ENCODE assay signal across 11 mouse cellular contexts in the genomic region with DNA sequence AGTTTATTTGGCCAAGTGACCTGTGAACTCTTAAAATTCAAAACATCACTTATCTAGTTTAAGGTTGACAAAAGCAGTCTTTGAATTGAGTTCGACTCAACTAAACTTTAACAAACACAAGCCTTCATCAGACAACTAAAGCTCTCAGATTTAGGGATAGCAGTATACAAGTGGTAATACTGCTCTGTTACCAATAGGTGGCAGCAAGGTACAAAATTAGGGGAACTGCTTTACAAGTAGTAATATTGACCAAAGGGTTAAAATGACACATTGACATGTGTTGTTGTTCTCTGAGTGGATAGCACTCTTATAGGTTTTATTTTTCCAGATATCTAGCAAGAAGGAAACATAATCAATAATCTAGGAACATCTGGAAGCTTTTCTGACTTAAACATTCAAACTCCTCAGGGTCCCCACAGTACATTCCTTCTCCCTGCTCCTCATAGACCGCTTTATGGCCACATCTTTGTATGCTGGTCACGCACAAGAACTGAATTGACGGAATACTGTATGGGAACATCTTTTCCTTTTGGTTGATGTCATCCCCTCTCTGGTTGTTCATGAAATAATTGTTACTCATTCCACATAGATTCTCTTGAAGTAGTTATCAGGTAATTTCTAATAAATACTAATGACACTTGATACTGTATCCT. TPM values are rescaled to one million over a fixed set of nuclear protein-coding genes. Genes with fewer than 3 reads are reported as not detected.
DNase-seq lines count a peak whose midpoint lies in the region; ATAC-seq and TF ChIP-seq lines count a peak whose summit lies in the region.
"Had no signal": no experiment of that assay in that cellular context is flagged by ENCODE, and none has a peak within 500 bp of the region (broad histone marks: within the 10 kb centered on the region; RNA-seq: fewer than 3 reads in every experiment).

No protein-coding gene starts in this region.

- H3K9me3 ChIP-seq in E14TG2a.4 (ENCODE audit: low read length), result no peaks in the 10 kb centered on the region
- no peaks in the 10 kb centered on the region for H3K9me3 ChIP-seq in limb, embryonic 10.5 days (replicated peaks)
- no peaks in the 10 kb centered on the region for H3K9me3 ChIP-seq in kidney, embryonic 15.5 days (replicated peaks)
- H3K9me3 ChIP-seq: intestine, embryonic 15.5 days had no signal

- no peaks in the 10 kb centered on the region for H3K36me3 ChIP-seq in E14TG2a.4 (ENCODE audit: insufficient read depth, low read length)
- no peaks in the 10 kb centered on the region for H3K36me3 ChIP-seq in limb, embryonic 10.5 days
- no peaks in the 10 kb centered on the region for H3K36me3 ChIP-seq in kidney, embryonic 15.5 days
- H3K36me3 ChIP-seq: intestine, embryonic 15.5 days had no signal

- H3K27me3 ChIP-seq in E14TG2a.4 (ENCODE audit: insufficient read depth, low read length), result no peaks in the 10 kb centered on the region
- H3K27me3 ChIP-seq in limb, embryonic 10.5 days (ENCODE audit: low read depth, poor library complexity, severe bottlenecking), result no peaks in the 10 kb centered on the region
- no peaks in the 10 kb centered on the region for H3K27me3 ChIP-seq in kidney, embryonic 15.5 days
- H3K27me3 ChIP-seq: intestine, embryonic 15.5 days had no signal

- peak; percentile 50 for ATAC-seq in inflammation-experienced regulatory T-cells, adult 6 months
- no peak for ATAC-seq in kidney, embryonic 15.5 days (replicated peaks; ENCODE audit: low FRiP score)
- ATAC-seq: intestine, embryonic 15.5 days had no signal

- H3K4me3 ChIP-seq in layer of hippocampus, adult 2 months, result no peak overlapping the region
- no peak overlapping the region for H3K4me3 ChIP-seq in E14TG2a.4 (replicated peaks; ENCODE audit: low read length)
- no peak overlapping the region for H3K4me3 ChIP-seq in limb, embryonic 10.5 days
- H3K4me3 ChIP-seq in kidney, embryonic 15.5 days (replicated peaks), result no peak overlapping the region
- H3K4me3 ChIP-seq: intestine, embryonic 15.5 days had no signal

- TF ChIP-seq CTCF in layer of hippocampus, adult 2 months (conservative IDR thresholded peaks at IDR 0.05), result peak; percentile 86
- peak; percentile 76 for TF ChIP-seq CTCF in E14TG2a.4 (conservative IDR thresholded peaks at IDR 0.05; ENCODE audit: low read length)

- 76% methylated on average over 4 of the region's 4 CpGs for WGBS in limb, embryonic 10.5 days
- 73% methylated on average over 4 of the region's 4 CpGs for WGBS in kidney, embryonic 15.5 days

- no peak overlapping the region for H3K9ac ChIP-seq in kidney, embryonic 15.5 days
- H3K9ac ChIP-seq: intestine, embryonic 15.5 days had no signal

- H3K27ac ChIP-seq in layer of hippocampus, adult 2 months, result no peak overlapping the region
- no peak overlapping the region for H3K27ac ChIP-seq in limb, embryonic 10.5 days
- H3K27ac ChIP-seq in kidney, embryonic 15.5 days, result no peak overlapping the region
- H3K27ac ChIP-seq: intestine, embryonic 15.5 days had no signal

- no peak for DNase-seq in layer of hippocampus, adult 2 months (ENCODE audit: low spot score in 2 of 2)
- DNase-seq in layer of hippocampus, postnatal 10 days (ENCODE audit: low spot score in 2 of 2), result no peak
- DNase-seq in brain, adult 2 months (ENCODE audit: low read depth, low spot score), result peak; percentile 23
- no peak for DNase-seq in urinary bladder, postnatal 14 days (ENCODE audit: low spot score)
- no peak for DNase-seq in limb, embryonic 10.5 days (ENCODE audit: low spot score)
- DNase-seq: adrenal gland, postnatal 25 days; lung, adult 18-20 months had no signal

- no peak overlapping the region for H3K4me2 ChIP-seq in kidney, embryonic 15.5 days
- H3K4me2 ChIP-seq: intestine, embryonic 15.5 days had no signal

- H3K4me1 ChIP-seq in E14TG2a.4 (replicated peaks; ENCODE audit: low read depth, low read length), result no peaks in the 10 kb centered on the region
- H3K4me1 ChIP-seq in limb, embryonic 10.5 days, result no peaks in the 10 kb centered on the region
- H3K4me1 ChIP-seq in kidney, embryonic 15.5 days, result no peaks in the 10 kb centered on the region
- H3K4me1 ChIP-seq: intestine, embryonic 15.5 days had no signal

RNA-seq across cellular contexts. Expression of a gene that starts 23.7 kb away (rescaled TPM):
- not detected for total RNA-seq in layer of hippocampus, adult 2 months (2021)
- under 1 TPM; 0.09 to 0.36 TPM for total RNA-seq in layer of hippocampus, postnatal 10 days (2021)
- polyA plus RNA-seq in inflammation-experienced regulatory T-cells, adult 6 months (2017; shearing (Covaris generic)), result under 1 TPM in 2 of 3 experiments, not detected in 1; 0.13 to 0.21 TPM
- polyA plus RNA-seq in limb, embryonic 10.5 days (2016; fragmentation: Nextera tagmentation; extraction: Ambion mirVana), result 0.44 and 0.55 TPM in 2 replicates
- 0.09 TPM in 1 of 2 replicates, not detected in the other for polyA plus RNA-seq in kidney, embryonic 15.5 days (2015; fragmentation: Nextera tagmentation; extraction: Ambion mirVana)
- total RNA-seq: adrenal gland, postnatal 25 days had no signal
- polyA plus RNA-seq: intestine, embryonic 15.5 days had no signal
